Mouse (Mus musculus) embryo, embryonic 10.5 days (tissue): ENCODE data around the gene Ptprm.
"Not testable (repeated sequence)": the region's sequence is repeated elsewhere in the genome, so short reads cannot be mapped to it uniquely, and the experiment has no call there.

ENCODE experiments used
- DNase-seq: peaks from one replicate; pipeline ENCODE4 v3.0.0-alpha.2; 2015; ENCODE audit warnings: low spot score

Gene Ptprm

DNA sequence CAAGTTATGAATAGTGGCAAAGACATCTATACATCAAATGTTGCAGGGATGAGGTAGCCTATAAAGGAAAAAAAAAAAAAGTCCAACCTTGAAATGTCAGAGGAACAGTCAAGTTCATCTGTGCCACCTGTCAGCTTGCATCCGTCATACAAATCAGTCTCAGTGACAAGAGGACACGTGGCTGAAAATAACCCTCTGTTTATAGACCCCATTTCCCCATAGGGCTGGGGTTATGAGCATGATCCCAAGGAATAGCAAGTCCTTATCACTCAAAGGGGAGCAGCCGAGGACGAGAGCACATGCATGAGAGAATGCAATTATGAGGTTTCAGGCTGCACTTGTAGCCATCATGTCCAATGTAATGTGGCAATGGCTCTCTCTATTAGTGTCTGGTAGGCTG lies 482.9 kb downstream of the Ptprm start:
- no peak for DNase-seq

DNA sequence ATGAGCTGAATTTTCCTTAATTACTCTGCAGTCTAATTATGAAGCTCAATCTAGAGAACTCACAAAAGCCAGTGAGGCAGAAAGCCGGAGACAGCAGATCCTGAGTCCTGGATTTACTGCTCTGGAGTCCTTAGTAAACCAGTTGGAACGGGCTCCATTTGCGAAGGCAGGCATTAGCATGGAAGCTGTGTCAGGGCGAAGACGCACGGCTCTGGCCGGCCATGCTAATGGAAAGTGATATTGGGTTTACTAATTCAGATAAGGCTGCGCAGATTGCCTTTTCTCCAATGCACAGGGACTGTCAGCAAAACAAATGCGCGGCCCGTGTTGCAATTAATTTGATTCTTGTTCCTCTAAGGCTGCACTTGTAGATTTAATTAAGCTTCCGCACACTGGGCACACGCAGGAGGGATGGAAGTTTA lies 484.7 kb downstream of the Ptprm start:
- no peak for DNase-seq

DNA sequence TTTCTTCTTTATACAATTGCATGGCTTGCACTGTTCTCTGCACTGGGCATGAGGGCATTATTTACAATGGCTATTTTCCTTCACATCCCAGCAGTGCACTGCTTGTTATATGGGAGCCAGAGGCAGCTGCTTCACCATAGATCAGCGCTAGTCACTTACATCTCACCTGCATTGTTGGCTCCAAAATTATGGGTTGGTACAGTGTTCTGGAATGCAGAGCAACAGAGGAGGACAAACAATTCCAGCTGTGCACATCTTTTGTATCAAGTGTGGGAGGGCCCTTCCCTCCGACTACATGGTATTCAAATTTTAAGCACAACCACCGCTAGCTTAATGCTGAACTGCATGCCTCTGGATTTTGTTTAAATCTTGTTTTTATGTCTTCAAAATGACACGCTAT lies 489.8 kb downstream of the Ptprm start:
- no peak for DNase-seq

DNA sequence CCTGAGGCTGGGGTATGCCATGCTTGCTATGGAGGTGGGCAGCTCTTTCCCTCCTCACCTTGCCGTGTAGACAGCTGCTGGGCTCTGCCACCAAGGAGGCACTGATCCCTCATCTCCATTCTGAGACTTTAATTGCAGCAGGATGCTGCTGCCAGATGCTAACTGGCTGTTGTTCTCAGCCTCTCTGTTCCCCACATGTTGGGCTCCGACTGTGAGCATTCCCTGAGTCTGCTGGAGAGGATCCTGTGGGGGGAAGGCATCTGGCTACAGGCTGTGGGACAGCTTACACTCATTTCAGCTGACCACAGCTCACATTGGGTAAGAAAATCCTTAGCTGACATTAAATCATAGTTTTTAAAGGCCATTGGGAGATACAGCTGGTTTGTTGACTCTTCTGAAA lies 492.7 kb downstream of the Ptprm start:
- DNase-seq, result no peak

DNA sequence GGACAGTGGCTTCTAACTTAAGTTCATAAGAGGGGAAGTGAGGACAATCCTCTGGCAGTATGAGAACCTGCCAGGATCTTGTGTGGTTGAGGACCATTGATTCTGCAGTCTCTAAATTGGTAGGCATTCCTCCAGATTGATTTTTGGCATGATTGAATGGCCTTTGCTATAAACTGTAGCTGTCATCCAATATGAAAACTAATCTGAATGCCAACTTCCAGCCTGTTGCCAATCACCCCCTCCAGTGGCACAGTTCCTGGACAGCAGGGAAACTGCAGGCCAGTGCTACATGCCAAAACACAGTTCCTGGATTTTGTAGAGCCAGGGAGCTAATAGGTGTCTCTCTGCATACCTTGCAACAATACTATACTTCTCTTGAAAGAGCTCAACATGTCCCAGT lies 495.5 kb downstream of the Ptprm start:
- no peak for DNase-seq

DNA sequence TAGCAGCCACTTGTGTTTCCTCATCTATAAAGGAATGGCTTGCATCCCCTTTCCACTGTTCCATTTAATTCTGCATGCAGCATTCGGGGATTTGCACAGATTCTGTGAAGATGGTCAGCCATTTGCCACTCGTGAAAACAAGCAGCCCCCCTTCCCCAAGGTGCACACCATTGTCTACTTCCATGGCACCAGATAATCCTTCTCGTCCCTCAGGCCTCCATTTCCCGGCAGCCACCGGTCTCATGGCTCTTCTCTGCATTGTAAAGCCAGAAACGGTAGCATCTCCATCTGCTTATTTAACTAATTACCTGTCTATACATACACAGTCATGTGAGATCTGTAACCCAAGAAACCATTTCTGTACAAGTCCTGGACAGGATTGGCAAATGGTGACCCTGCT lies 501.8 kb downstream of the Ptprm start:
- no peak for DNase-seq

DNA sequence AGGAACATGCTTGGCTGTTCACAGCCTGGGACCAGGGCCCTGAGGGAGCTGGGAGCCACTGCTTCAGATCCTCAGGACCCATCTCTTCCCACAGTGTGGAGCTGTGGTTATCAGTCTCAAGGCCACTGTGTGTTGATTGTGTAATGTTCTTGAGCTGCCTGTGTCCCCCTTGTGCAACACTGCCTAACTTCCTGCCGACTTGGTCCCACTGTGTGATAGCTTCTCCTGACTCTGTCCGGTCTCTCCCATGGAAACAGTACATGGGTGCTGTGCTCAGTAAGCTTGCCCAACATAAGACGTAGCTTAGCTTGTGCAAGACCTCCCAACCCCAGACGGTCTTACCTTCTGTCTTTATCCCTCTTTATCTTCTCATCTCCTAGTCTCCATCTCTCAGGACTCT lies 507.2 kb downstream of the Ptprm start:
- DNase-seq, result not testable (repeated sequence)

DNA sequence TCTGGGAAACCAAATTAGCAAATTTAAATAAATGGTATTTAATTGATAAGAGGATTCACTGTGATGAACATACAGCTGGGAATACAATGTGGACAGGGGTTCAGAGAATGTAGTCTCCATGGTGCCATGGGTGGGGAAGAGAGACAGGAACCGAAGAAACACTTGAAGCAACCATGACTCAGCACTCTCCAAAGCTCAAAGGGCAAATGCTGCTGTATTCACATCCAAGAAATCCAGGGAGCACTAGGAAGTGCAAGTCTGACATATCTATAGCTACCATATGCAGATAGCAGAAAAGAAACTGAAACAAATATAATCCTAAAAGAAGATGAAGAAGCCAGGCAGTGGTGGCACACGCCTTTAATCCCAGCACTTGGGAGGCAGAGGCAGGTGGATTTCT lies 531.9 kb downstream of the Ptprm start:
- DNase-seq, result no peak

DNA sequence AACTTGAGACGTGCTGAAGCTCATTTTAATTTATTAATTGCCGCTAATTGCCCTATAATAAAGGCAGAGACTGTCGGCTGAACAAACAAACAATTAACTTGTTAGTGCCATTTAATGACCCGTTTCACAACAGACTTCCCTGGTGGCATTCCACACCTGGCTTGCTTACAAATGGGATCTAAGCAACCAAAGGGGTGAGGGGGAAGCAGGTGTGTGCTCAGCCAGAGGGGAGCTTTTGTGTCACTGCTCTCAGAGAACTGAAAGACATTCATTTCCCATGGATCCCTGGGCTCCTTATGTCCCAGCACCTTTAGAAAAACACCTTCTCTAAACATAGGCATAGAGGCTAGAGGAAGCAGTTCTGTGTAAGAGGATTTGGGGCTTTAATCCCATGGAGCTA lies 536.9 kb downstream of the Ptprm start:
- no peak for DNase-seq

DNA sequence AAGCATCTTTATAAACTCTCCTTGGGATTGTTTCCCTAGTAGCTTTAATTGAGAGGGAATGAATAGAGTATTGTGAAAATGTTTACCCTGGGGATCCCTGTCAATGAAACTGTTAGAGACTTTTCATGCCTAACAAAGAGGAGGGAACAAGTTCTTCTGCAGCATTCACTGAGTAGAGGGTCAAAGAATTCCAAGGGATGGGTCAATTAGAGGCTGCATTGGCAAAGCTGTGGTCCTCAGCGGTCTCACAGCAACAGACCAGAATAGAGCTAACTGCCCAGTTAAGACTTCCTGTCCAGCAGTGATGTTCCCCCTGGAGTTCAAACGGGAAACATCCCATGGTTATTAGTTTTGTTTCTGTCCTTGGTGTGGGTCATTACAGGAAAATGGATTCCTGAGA lies 538.3 kb downstream of the Ptprm start:
- DNase-seq, result peak; percentile 38

DNA sequence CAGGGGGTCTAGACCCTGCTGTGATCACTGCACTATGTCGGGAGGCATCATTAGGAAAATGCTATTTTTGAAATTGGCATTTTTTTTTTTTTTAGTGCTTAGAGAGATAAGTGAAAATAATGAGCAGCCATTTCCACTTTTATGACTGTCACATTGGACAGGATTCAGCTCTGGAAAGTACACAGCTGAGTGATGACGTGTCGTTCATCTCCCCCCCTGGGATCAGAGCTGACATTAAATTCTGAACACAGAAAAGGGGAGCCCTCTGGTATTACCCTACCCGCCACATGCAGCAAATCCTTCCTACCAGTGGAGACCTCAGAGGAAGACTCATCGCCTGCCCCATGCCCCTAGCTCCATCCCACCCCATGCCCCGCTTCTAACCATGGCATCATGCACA lies 540.5 kb downstream of the Ptprm start:
- no peak for DNase-seq

DNA sequence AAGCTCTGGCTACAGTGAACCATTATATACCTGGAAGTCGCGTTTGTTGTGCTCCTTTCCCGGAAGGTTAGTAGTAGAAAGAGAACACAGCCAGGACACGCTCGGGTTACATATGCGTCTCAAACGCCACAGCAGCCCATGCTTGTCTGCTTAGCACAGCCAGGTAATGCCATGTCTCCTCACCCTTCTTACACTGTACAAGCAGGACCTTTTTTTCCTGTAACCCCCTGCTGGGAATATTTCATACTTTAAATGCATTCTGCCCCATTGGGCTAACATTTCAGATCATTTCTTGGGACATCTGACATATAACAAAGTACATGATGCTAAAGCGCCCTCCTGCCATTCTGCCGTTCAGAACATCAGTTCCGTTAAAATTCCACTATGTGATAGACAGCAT lies 540.9 kb downstream of the Ptprm start:
- no peak for DNase-seq

DNA sequence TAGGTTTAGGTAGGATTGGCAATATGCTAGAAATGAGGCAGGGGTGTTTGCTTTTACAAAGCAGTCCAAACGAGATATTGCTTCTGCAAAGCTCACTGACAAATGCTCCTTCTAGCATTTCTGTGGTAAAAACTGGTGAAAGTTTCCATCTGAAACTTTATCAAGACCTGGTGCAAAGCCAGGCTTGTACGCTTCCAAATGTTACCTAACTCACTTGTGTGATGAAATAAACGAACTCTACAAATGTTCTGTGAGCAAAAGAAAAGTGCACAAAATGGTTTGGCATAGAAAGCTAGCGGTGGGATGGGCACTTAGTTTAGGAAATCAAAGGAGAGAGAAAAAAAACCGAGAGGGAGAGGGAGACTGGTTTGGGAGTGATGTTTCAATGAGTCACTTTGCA lies 544.5 kb downstream of the Ptprm start:
- no peak for DNase-seq

DNA sequence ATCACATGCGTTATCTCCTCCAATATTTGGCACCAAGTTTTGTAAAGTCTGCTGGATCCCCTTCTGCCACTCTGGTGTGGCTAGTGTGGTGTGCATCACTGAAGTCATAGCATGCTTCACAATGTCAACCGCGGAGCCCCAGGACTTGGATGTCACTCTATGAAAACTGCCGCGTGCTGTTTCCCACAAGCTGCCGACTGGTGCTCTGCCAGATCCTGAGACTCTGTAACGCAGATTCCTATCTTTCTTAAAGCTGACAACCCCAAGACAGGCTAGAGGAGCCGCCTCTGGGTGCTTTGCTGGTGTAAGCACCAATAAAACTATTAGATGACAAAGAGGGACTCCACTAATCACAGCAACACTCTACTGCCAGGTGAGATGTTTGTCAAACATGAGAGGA lies 546.1 kb downstream of the Ptprm start:
- no peak for DNase-seq

DNA sequence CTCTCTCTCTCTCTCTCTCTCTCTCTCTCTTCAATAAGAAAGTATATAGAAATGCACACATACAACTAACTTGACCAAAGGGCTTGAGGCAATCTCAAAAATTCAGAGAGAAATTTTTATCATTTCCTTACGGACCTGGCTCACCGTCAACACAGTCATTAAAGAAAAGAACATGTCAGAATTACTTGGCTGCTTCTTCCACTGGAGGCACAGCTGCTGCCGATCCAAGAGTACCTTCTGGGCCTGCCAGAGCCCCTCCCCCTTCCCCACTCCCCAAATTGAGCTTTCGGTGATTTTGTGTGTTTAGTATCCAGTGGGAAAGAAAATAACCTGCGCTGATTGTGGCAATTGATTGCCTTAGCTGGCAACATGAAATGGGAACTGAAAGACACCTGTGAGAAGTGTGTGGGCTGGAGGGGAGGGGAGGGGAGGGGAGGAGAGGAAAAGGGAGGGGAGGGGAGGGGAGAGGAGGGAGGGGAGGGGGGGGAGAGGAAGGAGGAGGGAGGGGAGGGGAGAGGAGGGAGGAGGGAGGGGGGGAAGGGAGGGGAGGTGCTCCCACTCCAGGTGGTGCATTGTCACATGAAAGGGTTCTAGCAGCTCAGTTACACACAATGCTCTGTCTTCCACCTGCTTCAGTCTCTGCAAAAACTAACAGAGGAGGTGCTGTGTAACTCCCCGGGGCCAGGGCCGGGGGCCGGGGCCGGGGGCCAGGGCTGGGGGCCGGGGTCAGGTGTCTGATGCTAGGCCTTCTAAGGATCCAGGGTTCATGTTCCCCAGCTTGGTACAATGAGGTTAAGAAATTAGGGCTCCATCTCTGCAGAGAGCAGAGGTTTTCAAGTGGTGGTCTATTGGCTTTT lies 552.2 kb downstream of the Ptprm start:
- DNase-seq, result no peak

DNA sequence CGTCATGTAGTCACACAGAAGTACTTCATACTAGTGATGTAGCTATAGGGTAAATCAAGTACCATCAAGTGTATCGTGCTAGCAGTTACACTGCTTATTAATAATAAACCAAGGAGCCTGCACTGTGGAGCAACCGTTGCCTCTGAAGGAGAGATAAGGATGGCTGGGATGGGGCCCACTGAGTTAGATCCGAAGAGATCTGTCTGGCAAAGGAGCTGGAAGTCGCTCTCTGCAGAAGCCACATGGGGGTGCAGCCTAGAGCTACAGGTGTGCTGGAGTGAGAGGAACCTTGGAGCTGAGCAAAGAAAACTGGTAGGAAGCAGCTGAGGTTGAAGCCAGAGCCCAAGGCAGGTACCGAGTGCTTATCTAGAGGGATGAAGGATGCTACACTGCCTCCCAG lies 554.0 kb downstream of the Ptprm start:
- no peak for DNase-seq

DNA sequence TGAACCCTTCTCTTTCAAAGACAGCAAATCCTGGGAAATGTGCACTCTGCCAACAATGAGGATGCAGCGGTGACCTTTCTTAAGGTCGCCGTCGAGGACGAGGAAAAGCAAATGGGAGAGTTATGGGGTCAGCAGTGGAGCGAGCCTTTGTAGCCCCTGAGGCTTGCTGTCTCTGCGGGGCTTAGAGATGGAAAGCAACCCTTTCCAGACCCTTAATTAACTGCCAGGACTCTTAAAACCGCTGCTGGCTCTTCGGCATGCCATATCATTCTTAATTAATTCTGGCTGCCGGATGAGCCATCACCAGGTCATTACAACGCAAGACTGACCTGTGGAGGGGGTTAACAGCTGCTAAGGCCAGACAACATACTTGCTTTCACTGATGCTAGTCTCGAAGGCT lies 568.1 kb downstream of the Ptprm start:
- DNase-seq, result peak; percentile 62

DNA sequence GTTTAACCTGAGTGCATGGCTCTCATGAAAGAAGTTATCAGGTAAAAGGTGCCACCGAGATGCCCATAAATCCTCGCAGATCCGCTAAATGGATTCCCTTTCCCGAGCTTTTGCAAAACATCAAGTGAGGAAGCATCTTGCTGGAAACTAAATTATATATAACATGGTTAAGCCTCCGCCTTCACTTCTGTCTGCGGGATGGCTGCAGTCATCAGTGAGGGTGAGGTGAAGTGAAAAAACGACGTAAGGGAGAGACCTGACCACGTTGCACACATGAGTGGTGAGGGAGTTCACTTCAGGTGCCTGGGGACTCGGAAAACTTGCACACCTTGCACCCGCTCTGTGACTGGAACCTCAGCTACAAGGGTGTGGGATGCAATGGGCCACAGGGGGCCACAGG lies 568.7 kb downstream of the Ptprm start:
- no peak for DNase-seq

DNA sequence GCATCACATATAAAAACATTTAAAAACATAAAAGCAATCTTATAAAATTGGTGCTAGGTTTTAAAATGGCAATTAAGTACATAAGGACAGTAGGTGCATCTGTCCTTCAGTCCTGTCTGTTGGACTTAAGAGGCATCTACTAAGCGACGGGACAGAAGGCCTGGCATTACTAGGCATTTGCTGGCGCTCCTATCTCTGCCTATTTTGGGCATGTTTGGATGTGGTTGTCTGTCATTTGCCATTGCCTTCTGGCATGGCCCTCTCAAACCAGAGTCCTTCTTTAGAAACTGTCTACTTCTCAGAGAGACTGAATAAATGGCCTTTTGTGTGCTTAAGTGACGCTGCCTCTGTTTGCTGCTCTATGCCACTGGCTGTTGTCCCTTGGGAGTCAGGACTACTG lies 570.7 kb downstream of the Ptprm start:
- no peak for DNase-seq

DNA sequence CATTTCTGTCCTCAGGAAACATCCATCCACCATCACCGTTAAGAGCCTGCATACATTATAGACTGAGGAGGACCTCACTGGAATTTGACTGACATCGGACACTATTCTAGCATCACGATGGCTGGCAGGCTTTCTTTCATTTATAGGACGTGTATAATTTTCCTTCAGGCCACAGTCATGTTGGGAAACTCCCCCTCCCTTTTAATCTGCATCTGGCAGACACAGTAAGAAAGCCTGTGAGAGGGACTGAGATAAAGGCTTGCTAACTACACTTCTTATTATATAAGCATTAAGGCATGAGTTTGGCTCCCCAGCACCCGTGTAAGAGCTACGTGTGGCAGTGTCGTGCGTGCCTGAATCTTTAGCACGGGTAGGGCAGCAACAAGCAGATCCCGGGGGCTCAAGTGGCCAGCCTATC lies 571.2 kb downstream of the Ptprm start:
- no peak for DNase-seq

DNA sequence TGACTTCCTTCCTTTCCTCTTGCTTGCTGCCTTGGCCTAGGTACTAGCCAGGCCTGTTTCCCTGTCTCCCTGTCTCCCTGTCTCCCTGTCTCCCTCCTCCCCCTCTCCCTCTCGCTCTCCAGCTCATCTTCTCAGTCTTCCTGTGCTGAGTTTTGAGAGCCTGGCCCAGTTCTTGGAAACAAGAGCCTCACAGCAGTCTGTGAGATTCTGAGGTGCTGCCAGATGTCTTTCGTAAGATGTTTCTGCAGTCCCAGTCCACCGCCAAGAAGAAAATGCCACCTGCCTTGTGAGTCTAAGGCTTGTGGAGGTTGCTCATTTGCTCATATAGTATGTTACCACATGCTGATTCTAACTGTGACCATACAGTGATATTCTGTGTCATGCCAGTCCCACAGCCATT lies 572.3 kb downstream of the Ptprm start:
- no peak for DNase-seq

DNA sequence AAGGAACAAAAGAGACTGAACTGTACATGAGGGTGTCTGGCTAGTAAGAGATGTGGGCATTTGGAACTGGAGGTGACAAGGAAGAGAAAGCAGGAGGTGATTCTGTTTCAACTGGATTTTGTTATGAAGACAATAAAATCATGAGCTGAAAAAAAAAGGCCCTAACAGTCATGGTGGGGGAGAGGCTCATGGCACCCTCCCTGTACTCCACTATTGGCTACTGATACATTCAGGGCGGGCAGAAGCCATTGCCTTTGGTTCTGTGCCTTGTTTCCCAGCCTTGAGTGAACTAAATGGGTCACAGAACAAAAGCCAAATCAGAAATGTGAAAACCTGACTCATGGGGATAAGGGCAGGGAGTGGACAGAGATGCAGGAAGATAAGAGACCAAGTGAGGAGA lies 575.2 kb downstream of the Ptprm start:
- DNase-seq, result no peak

DNA sequence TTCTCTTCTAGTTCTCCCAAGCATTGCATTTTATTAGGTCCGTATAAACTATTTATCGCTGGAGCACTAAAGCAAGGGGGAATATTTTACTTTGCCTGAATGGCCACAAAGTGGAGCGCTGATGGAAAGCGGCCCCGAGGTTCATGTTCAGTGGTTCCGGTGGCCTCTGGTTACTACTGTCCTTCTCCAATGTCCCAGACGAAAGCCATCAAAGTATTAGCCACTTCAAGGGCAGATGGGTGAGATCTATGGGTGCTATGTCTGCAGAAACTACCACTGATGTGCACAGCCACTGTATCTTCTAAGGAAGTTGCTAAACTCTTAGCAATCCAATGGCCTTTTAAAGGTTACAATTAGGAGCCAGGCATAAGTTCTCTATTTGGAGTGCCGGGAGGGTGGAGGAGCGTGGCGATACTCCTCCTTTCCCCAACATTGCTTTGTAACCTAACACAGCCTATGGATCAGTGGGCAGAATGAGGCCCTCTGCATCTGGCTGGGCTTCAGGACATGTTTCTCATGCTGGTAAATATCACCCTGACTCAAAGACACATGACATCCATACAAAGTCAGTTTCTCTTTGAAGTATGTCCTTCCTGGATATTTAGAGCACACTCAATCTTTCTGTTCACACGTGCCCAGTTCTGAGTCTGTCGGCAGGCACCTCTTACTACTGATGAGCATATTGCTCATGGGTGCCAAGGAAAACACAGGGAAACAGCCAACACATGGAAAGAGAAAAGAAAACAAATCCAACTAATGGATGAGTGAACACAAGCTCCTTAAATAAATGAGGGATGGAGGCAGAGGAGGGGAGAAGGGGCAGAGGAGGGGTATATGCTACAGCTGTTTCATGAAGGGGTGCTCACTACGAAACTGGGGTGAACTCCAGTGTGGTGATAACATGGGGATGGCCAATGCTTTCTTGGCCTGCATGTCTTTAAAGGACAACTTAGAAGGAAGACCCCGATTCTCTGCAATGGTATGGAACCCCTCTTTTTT lies 584.6 kb downstream of the Ptprm start:
- no peak for DNase-seq
